Mouse (Mus musculus) brain, embryonic 14.5 days (tissue): Measurements from ENCODE around the gene Lin7c. TPM values are rescaled to one million over a fixed set of nuclear protein-coding genes. Genes with fewer than 3 reads are reported as not detected.
A peak's percentile ranks its signal among the peaks of the same experiment; 100 is the strongest.

ENCODE experiments used
- DNase-seq: peaks from one replicate; pipeline ENCODE4 v3.0.0-alpha.2; 2011; ENCODE audit warnings: low read depth
- CTCF ChIP-seq: fragments of 200-500 bp; IDR thresholded peaks from 2 replicates; pipeline ENCODE4 v1.5.1; 2012; ENCODE audit warnings: inconsistent platforms, mild to moderate bottlenecking, moderate library complexity, borderline replicate concordance; ENCODE audit not compliant: insufficient read depth, insufficient read length; ENCODE audit errors: extremely low read depth
- POLR2A ChIP-seq: fragments of 200-500 bp; IDR thresholded peaks from 2 replicates; pipeline ENCODE4 v1.6.1; 2012; ENCODE audit warnings: mild to moderate bottlenecking, inconsistent platforms, borderline replicate concordance; ENCODE audit not compliant: poor library complexity, insufficient read depth, insufficient read length, severe bottlenecking; ENCODE audit errors: extremely low read depth
- polyA plus RNA-seq: library from polyadenylated mRNA; depleted of rRNA; stranded (reverse); fragments of >200 nt; gene quantifications from 2 replicates; pipeline ENCODE4 v1.2.3, GENCODE M21; 2012

The Lin7c gene
- polyA plus RNA-seq, 1 experiment, result 82.4 TPM

DNA sequence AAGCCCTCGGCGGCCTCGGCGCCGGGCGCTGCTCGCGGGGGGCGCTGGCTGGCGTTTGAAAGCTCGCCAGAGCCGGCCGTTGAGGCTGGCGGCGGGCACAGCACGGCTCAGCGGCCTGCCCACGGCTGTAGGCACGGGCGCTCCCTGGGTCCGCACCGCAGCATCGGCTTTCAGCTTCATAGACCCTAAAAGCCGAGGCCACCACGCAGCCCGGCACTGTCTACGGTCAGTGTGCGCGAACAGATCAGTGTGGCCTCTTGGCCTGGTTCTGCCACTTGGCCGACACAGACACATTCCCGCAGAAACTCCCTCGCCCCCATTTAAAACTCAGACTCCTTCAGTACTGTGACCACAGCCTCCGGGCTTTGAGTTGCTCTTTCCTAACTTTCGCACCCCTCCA is 378 bp downstream of the Lin7c start:
- TF ChIP-seq POLR2A (no peak), CTCF (no peak)

DNA sequence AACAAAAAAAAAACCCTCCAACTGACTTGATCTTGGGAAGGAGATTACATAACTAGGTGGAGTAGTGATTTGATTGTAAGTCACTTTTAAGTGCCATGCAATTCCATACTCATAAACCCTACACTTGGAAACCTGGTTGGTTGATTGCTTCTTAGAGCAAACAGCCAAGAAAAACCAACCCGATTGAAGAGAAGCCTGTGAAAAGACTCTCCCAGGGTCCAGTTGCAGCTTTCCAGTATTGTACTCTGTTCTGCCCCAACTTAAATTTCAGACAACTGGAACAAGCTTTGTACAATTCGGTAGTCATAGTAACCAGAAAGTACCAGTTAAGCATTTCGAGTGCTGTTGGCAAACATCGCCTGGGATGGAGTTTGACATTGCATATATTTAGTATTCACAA is 818 bp downstream of the Lin7c start:
- TF ChIP-seq POLR2A (no peak), CTCF (no peak)
- peak; percentile 59 for DNase-seq

More for the DNA sequence above, 378 bp downstream of the Lin7c start:
- no peak for DNase-seq

DNA sequence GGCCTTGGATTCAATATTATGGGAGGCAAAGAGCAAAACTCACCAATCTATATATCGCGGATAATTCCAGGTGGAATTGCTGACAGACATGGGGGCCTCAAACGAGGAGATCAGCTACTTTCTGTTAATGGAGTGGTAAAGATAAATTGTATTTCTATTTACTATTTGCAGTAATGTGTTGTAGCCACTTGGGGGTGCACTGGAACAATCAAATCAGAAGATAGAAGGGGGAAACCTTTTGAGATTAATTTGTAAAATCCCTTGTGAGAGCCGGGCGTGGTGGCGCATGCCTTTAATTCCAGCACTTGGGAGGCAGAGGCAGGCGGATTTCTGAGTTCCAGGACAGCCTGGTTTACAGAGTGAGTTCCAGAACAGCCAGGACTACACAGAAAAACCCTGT is 5.7 kb downstream of the Lin7c start:
- DNase-seq, result no peak
- no peak for TF ChIP-seq POLR2A
- TF ChIP-seq CTCF, result no peak

DNA sequence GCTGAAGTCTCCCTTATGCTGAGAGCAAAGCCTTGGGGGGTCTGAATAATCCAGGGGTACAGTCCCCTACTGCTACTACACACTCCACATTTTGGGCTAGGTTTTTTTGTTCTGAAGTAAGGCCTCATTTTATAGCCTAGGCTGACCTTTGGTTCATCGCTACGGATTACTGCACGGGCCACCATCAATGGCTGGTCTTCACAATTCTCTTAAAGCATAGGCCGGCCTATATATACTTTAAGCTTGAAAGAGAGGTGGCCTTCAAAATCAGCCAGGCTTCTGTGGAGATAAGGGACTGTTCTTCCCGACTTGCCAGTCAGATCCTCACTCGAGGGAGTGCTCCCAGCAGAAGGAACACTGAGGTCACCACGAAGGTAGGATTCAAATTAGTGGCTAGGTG is 12.2 kb downstream of the Lin7c start:
- DNase-seq, result no peak
- TF ChIP-seq POLR2A (no peak), CTCF (no peak)

DNA sequence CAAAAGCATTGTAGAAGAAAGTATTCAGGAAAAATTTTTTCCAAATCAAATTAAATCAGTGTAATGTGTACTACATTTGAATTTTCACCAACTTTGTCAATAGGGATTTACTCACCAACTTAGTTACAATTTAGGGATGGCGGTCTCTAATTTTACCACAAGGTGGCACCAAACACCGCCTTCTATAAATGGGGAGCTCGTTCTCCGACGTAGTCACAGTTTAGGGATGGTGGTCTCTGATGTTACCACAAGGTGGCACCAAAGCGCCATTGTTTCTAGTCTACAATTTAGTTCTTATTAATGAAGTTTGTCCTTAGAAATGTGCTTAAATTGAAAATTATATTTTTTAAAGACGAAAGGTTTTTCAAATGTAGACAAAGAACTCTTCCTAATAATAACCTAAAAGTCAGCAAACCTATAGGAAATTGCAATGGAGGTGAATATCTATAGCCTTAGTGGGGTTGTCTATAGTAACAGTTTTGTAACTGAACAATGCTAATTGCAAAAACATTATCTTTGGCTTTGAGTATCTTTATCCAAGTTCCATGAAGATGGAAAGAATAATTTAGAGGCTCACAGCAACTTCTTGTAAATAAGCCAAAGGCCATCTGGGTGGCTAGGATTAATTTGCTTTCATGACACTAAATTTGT is 13.6 kb downstream of the Lin7c start:
- peak; percentile 95 for TF ChIP-seq CTCF
- TF ChIP-seq POLR2A, result no peak
- DNase-seq, result peak; percentile 95

DNA sequence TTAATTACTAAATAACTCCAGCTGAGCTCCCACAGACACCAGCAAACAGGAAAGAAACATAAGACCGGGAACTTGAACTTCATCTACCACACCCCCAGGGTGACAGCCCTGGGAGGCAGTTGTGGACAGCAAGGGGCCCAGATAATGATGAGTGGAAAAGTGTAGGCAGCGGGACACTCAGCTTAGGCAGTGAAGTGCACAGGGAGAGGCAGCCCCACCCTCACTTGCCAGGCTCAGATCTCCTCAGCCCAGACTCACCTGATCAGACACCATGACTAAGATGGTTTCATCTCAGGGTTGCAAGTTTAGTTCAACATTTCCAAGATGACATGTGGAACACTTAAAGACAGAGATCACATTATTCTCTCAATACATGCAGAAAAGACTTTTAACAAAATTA is 18.5 kb downstream of the Lin7c start:
- TF ChIP-seq CTCF (no peak), POLR2A (no peak)

DNA sequence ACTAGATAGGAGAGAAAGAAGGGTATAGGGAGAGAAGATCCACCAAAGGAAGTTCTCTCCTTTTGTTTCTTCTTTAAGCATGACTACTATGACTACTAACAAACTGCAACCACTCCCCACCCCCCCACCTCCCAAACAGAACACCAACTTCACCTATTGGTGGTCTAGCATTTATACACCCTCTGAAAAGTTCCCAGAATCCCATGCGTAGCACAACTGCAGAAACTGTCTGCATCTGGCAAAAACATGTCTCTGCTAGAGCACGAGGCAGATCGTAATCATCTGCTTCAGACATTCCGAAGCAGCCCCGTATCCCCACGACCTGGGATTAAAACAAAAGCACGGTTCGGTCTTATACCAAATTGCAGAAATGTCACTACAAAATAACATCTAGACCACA is 21.6 kb downstream of the Lin7c start:
- no peak for TF ChIP-seq POLR2A
- no peak for TF ChIP-seq CTCF
- DNase-seq, result no peak

More for the DNA sequence above, 18.5 kb downstream of the Lin7c start:
- DNase-seq, result no peak

DNA sequence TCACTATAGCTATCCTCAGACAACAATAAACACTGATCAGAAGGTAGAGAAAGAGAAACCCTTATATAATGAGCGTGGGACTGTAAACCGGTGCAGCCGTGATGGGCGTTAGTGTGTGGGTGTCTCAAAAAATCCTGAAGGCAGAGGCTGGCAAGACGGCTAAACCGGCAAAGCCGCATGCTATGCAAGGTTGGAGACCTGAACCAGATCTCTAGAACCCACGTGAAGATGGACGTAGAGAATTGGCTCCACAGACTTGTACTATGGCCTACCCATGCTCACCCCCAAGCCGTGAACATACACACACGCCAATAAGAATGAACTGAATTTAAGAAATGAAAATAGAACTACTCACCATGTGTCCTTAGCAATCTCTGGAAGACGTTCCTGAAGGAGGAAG is 22.1 kb downstream of the Lin7c start:
- TF ChIP-seq POLR2A (no peak), CTCF (no peak)
- no peak for DNase-seq

DNA sequence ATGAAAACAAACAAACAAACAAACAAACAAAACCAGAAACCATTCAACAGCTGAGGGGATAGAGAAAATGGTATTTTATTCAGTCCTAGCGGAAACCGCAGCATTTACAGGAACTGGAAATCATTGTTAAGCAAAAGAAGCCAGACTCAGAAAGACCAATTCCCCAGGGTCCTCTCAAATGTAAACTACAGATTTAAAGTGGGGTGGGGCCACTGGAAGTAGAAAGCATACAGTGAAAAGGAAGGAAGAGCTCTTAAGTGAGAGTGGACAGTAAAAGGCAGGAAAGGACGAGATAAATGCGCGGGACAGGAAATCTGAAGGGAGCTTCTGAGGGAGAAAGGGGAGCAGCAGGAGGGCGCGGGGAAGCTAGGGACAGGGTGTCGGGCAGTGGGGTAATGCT is 22.6 kb downstream of the Lin7c start:
- TF ChIP-seq POLR2A (no peak), CTCF (no peak)
- DNase-seq, result no peak

DNA sequence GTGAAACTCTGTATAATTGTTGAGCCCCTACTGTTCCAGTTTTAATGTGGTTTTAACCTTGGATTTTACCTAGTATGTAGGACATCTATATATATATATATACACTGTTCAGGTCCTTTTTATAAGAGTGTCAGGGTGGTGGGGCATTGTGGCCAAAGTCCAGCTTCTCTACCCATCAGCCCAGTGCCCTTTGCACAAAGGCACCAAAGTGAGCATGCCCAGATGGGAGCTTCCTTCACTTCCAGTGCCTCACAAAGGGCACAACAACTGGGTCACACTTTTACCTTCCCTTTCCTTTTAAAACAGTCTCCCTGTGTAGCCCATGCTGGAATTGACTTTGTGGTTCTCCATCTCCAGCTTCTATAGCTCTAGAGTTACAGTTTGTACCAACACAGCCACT is 23.9 kb downstream of the Lin7c start:
- DNase-seq, result no peak
- no peak for TF ChIP-seq POLR2A
- no peak for TF ChIP-seq CTCF

DNA sequence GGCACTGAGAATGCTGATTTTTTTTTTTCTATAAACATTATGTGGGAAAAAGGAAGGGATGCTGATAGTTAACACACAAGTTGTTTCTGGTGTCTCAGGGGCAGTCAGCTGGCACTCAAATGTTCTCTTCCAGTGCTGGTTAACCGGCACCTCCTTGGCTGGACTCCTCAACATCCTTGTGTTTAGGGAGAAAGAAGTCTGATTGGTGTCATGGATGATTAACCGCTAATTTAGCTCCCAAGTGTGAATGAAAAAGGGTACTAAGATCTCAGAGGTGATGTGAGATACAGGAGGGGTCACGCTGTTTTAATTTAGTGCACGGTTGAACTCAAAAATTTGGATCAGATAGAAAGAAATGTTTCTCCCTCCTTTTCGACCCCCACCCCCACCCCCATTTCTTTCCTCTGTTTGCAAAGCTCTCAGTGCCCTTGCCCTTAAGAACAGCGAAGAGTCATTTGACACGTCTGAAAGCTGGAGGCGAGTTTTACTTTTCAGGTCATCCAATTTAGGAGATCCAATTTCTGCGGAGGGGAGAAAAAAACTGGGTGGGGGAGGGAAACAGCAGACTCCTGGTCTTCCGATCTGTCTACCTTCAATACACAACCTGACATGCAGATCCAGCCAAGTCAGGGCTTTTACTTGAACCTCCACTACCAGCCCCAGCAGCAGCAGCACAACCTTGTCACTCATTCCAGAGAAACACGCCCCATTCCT is 26.3 kb downstream of the Lin7c start:
- peak; percentile 27 for DNase-seq
- no peak for TF ChIP-seq POLR2A
- no peak for TF ChIP-seq CTCF
